Mouse (Mus musculus): ENCODE measurements around the gene Dysf.

DNA sequence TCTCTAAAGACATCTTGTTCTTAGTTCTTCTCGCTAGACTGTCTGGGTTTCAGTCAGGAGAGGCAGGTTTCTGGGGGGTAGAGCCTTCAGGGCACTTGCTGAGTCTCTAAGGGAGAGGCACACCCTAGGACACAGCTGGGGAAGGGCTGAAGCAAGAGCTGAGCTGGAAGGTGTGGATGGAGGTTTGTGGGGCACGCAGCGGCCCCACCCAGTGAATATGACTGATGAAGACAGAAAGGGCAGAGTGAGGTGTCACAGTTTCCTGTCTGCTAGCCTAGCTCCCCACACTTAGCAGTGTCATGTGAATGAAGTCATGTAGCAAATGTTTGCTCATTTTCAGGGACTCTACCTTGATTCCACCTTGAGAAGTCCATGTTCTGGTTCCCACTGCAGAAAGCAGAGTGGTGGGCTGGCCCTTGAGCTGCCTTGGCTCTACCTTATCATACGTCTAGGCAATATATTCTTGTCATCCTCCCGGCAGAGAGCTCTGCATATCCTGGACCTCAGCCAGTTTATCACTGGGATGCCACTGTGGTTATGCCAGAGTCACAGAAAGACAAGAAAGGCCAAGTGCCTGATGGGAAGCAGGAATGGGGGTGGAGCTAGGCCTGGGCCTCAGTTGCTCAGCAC, 170.5 kb downstream of the Dysf start:
- TF ChIP-seq MAX (IDR thresholded peaks at IDR 0.05; ENCODE audit: low read length) (no peak), POLR2A (IDR thresholded peaks at IDR 0.05; ENCODE audit: control insufficient read depth in 1 of 2, insufficient read depth in 1 of 2, low read depth in 1 of 2, low read length in 2 of 2, poor library complexity in 1 of 2) (no peak), ZMIZ1 (IDR thresholded peaks at IDR 0.05; ENCODE audit: low read depth, low read length) (no peak), MEF2A (IDR thresholded peaks at IDR 0.05; ENCODE audit: extremely low read depth, insufficient replicate concordance, low read depth, low read length, poor library complexity, severe bottlenecking) (no peak), CTCF (IDR thresholded peaks at IDR 0.05 in 2 of 3, conservative IDR thresholded peaks at IDR 0.05 in 1 of 3; ENCODE audit: control insufficient read depth in 1 of 3, insufficient read depth in 1 of 3, low read depth in 2 of 3, low read length in 3 of 3, poor library complexity in 1 of 3, severe bottlenecking in 1 of 3) (no peak), ZKSCAN1 (IDR thresholded peaks at IDR 0.05; ENCODE audit: low read depth, low read length) (no peak), GATA1 (IDR thresholded peaks at IDR 0.05; ENCODE audit: low read depth, low read length) (no peak), SIN3A (IDR thresholded peaks at IDR 0.05; ENCODE audit: low read length) (no peak), EP300 (IDR thresholded peaks at IDR 0.05; ENCODE audit: low read depth in 1 of 2, low read length in 2 of 2) (no peak), TAL1 (IDR thresholded peaks at IDR 0.05; ENCODE audit: low read length) (no peak), GABPA (IDR thresholded peaks at IDR 0.05; ENCODE audit: low read depth, low read length) (no peak), TCF12 (IDR thresholded peaks at IDR 0.05; ENCODE audit: low read depth, low read length) (no peak), RAD21 (IDR thresholded peaks at IDR 0.05; ENCODE audit: low read depth, low read length) (no peak), CHD1 (IDR thresholded peaks at IDR 0.05; ENCODE audit: low read depth, low read length) (no peak)
